Mouse (Mus musculus) megakaryocyte, embryonic 14.5 days (primary cell): Measurements from ENCODE around the gene Hlcs.

Source experiments
- FLI1 ChIP-seq: IDR thresholded peaks from 2 replicates; pipeline ENCODE4 v1.6.1; 2012; ENCODE audit warnings: low read length, inconsistent platforms, mixed read lengths
- GATA1 ChIP-seq: IDR thresholded peaks from 3 replicates; pipeline ENCODE4 v1.6.1; 2012; ENCODE audit warnings: mixed read lengths, low read length, inconsistent platforms, borderline replicate concordance

DNA sequence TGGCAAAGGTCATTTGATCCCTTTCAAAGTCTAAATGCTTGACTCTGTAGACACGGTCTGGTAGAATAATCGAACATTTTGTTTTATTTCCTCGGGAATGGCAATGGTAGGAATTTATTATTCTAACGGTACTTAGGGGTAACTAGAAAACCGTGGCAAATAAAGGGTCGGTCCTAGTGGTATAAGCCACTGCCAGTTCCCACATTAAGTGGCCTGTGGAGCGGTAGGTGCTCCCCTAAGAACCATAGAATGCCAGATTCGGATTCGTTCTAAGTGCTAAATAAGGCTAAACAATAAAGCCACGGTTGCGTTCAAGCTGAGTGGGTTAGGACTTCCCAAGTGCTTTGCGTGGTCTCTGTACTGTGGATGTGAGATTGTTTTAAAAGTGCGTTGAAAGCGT lies 216.9 kb downstream of the Hlcs start:
- no peak for TF ChIP-seq FLI1
- no peak for TF ChIP-seq GATA1
